In genomic region chr1:152695491-152695890, GRCm38 (mm10) we compare ENCODE assay signal across 23 mouse cellular contexts. TPM values are rescaled to one million over a fixed set of nuclear protein-coding genes. Genes with fewer than 3 reads are reported as not detected.
DNase-seq lines count a peak whose midpoint lies in the region; ATAC-seq and TF ChIP-seq lines count a peak whose summit lies in the region.
"Had no signal": no experiment of that assay in that cellular context is flagged by ENCODE, and none has a peak within 500 bp of the region (broad histone marks: within the 10 kb centered on the region; RNA-seq: fewer than 3 reads in every experiment).

No protein-coding gene starts in this region.

- DNase-seq in limb, embryonic 11.5 days (ENCODE audit: low spot score): no peak
- DNase-seq in limb, embryonic 10.5 days (ENCODE audit: low spot score): no peak
- DNase-seq in ES-E14 (ENCODE audit: low read depth, low spot score) (peak; percentile 15), ZHBTc4 (ENCODE audit: low read depth, low spot score) (peak; percentile 43)
- DNase-seq in splenic B cell, adult 2 months (ENCODE audit: low read depth, low spot score): peak; percentile 11
- DNase-seq in thymus, postnatal 0 days (ENCODE audit: low spot score): no peak
- DNase-seq: adrenal gland, adult 2 months; adrenal gland, postnatal 25 days; cerebellum, adult 2 months; cerebellum, postnatal 10 days; gastrocnemius, postnatal 36 days; heart, adult 11 months; heart, postnatal 14 days had no signal

- in situ Hi-C loops in ES-E14 (cut with MboI; ENCODE audit: low sequenced_read_pairs in 2 of 2, unreplicated experiment in 2 of 2): no loop called here

- H3K4me3 ChIP-seq in limb, embryonic 11.5 days (ENCODE audit: low read depth, low read length): no peak overlapping the region
- H3K4me3 ChIP-seq in limb, embryonic 10.5 days: no peak overlapping the region
- H3K4me3 ChIP-seq in ES-E14 (ENCODE audit: insufficient read depth in 1 of 2, low read depth in 1 of 2, low read length in 2 of 2, poor library complexity in 1 of 2, severe bottlenecking in 1 of 2): no peak overlapping the region
- H3K4me3 ChIP-seq: embryonic facial prominence, embryonic 10.5 days; forebrain, embryonic 13.5 days; heart, embryonic 15.5 days; hindbrain, embryonic 15.5 days had no signal

- no peaks in the 10 kb centered on the region for H3K36me3 ChIP-seq in limb, embryonic 11.5 days (ENCODE audit: control insufficient read depth, insufficient read depth, low read length)
- H3K36me3 ChIP-seq in limb, embryonic 10.5 days: no peaks in the 10 kb centered on the region
- no peaks in the 10 kb centered on the region for H3K36me3 ChIP-seq in ES-E14 (ENCODE audit: control insufficient read depth, insufficient read depth, low read length, poor library complexity, severe bottlenecking)
- H3K36me3 ChIP-seq in splenic B cell, adult 2 months (ENCODE audit: control insufficient read depth, insufficient read depth, low read length, poor library complexity, severe bottlenecking): no peaks in the 10 kb centered on the region
- H3K36me3 ChIP-seq: embryonic facial prominence, embryonic 10.5 days; heart, embryonic 15.5 days; hindbrain, embryonic 15.5 days had no signal

- no peak overlapping the region for H3K9ac ChIP-seq in limb, embryonic 11.5 days (ENCODE audit: low read length)
- no peak overlapping the region for H3K9ac ChIP-seq in ES-E14 (ENCODE audit: insufficient read depth, low read depth, low read length, poor library complexity, severe bottlenecking)
- H3K9ac ChIP-seq: forebrain, embryonic 13.5 days; heart, embryonic 15.5 days; hindbrain, embryonic 15.5 days had no signal

- no peak for ATAC-seq in limb, embryonic 11.5 days (ENCODE audit: insufficient number of reproducible peaks, low FRiP score, low TSS enrichment, low read depth)
- ATAC-seq in frontal cortex, adult (ENCODE audit: low TSS enrichment): no peak
- ATAC-seq: forebrain, embryonic 13.5 days; intestine, embryonic 16.5 days had no signal

- H3K27me3 ChIP-seq in limb, embryonic 11.5 days (ENCODE audit: control insufficient read depth, insufficient read depth, low read length): no peaks in the 10 kb centered on the region
- H3K27me3 ChIP-seq in limb, embryonic 10.5 days (ENCODE audit: low read depth, poor library complexity, severe bottlenecking): no peaks in the 10 kb centered on the region
- H3K27me3 ChIP-seq in splenic B cell, adult 2 months (ENCODE audit: control insufficient read depth, insufficient read depth, low read length, poor library complexity, severe bottlenecking): no peaks in the 10 kb centered on the region
- H3K27me3 ChIP-seq: forebrain, embryonic 13.5 days; heart, embryonic 15.5 days; hindbrain, embryonic 15.5 days had no signal

- no peak overlapping the region for H3K4me2 ChIP-seq in limb, embryonic 11.5 days (ENCODE audit: low read depth, severe bottlenecking)
- H3K4me2 ChIP-seq: forebrain, embryonic 13.5 days; heart, embryonic 11.5 days; heart, embryonic 15.5 days; hindbrain, embryonic 15.5 days had no signal

- WGBS in limb, embryonic 11.5 days: 27% methylated on average over 9 of the region's 9 CpGs
- 19% methylated on average over 9 of the region's 9 CpGs for WGBS in limb, embryonic 10.5 days

- 0 out of 2 replicates have a peak overlapping the region, but pooled peaks have one; percentile 21 for H3K27ac ChIP-seq in limb, embryonic 11.5 days (replicated peaks; ENCODE audit: low read depth, low read length)
- no peak overlapping the region for H3K27ac ChIP-seq in limb, embryonic 10.5 days
- H3K27ac ChIP-seq in ES-E14 (ENCODE audit: insufficient read depth, low read depth, low read length, poor library complexity, severe bottlenecking): no peak overlapping the region
- H3K27ac ChIP-seq: embryonic facial prominence, embryonic 10.5 days; forebrain, embryonic 13.5 days; heart, embryonic 15.5 days; hindbrain, embryonic 15.5 days had no signal

- H3K4me1 ChIP-seq in limb, embryonic 11.5 days (ENCODE audit: control insufficient read depth, insufficient read depth, low read length): no peaks in the 10 kb centered on the region
- peaks cover 12% of the 10 kb centered on the region for H3K4me1 ChIP-seq in limb, embryonic 10.5 days
- no peaks in the 10 kb centered on the region for H3K4me1 ChIP-seq in ES-E14 (ENCODE audit: control insufficient read depth in 2 of 2, insufficient read depth in 2 of 2, low read length in 2 of 2, poor library complexity in 1 of 2)
- H3K4me1 ChIP-seq: forebrain, embryonic 13.5 days; hindbrain, embryonic 15.5 days had no signal

- no peaks in the 10 kb centered on the region for H3K9me3 ChIP-seq in limb, embryonic 11.5 days (ENCODE audit: control insufficient read depth, low read length)
- H3K9me3 ChIP-seq in limb, embryonic 10.5 days (replicated peaks): no peaks in the 10 kb centered on the region
- no peaks in the 10 kb centered on the region for H3K9me3 ChIP-seq in ES-E14 (ENCODE audit: control insufficient read depth, insufficient read depth, low read depth, low read length)
- H3K9me3 ChIP-seq: embryonic facial prominence, embryonic 10.5 days; forebrain, embryonic 13.5 days; heart, embryonic 15.5 days; hindbrain, embryonic 15.5 days had no signal

TF ChIP-seq in ES-E14, 5 proteins besides CTCF, POLR2A, EP300 and RAD21:
- TF ChIP-seq ZC3H11A (IDR thresholded peaks at IDR 0.05; ENCODE audit: borderline replicate concordance, low read depth, low read length) (no peak), ZNF384 (IDR thresholded peaks at IDR 0.05; ENCODE audit: low read depth, low read length) (no peak), CHD2 (IDR thresholded peaks at IDR 0.05; ENCODE audit: low read depth, low read length) (no peak), HCFC1 (IDR thresholded peaks at IDR 0.05; ENCODE audit: borderline replicate concordance, insufficient read depth, low read length) (no peak), MAFK (IDR thresholded peaks at IDR 0.05; ENCODE audit: insufficient read depth, low read depth, low read length) (no peak)

RNA-seq across cellular contexts. Expression of gene Apobec4, which starts 54.9 kb away (rescaled TPM):
- 0.12 TPM in 1 of 2 replicates, not detected in the other for polyA plus RNA-seq in limb, embryonic 11.5 days (2014; fragmentation: Nextera tagmentation; extraction: Ambion mirVana)
- not detected in 2 replicates for polyA plus RNA-seq in limb, embryonic 10.5 days (2016; fragmentation: Nextera tagmentation; extraction: Ambion mirVana)
- total RNA-seq in ES-E14 (2012; rRNA removed): not detected in 2 replicates
- polyA plus RNA-seq in thymus, postnatal 0 days (2015; fragmentation: Nextera tagmentation; extraction: Ambion mirVana): not detected in 2 replicates
- total RNA-seq: adrenal gland, adult 2 months; adrenal gland, postnatal 25 days; gastrocnemius, adult 8-10 months; gastrocnemius, postnatal 36 days; heart, postnatal 14 days; hematopoietic stem cell, adult 5-6 weeks; MEL had no signal
- polyA plus RNA-seq: adrenal gland, adult 2 months; cerebellum, adult 2 months; embryonic facial prominence, embryonic 10.5 days; heart, embryonic 11.5 days; heart, embryonic 15.5 days; hindbrain, embryonic 15.5 days; intestine, embryonic 16.5 days had no signal

Comparison
In these comparisons a context has a peak if more than half of its experiments do, and no peak if none do; other contexts are left out.
1. DNase-seq: peak in ES-E14 (single experiment), ZHBTc4 (single experiment) and splenic B cell, adult 2 months (single experiment); none in limb, embryonic 11.5 days (single experiment), limb, embryonic 10.5 days (single experiment) and thymus, postnatal 0 days (single experiment).